Mouse (Mus musculus): ENCODE results near the gene Sfxn2. TPM values are rescaled to one million over a fixed set of nuclear protein-coding genes. Genes with fewer than 3 reads are reported as not detected.
"Not testable (repeated sequence)": the region's sequence is repeated elsewhere in the genome, so short reads cannot be mapped to it uniquely, and the experiment has no call there.

The Sfxn2 gene
- polyA plus RNA-seq, 1 experiment from 2014 or later: 8.4 TPM

DNA sequence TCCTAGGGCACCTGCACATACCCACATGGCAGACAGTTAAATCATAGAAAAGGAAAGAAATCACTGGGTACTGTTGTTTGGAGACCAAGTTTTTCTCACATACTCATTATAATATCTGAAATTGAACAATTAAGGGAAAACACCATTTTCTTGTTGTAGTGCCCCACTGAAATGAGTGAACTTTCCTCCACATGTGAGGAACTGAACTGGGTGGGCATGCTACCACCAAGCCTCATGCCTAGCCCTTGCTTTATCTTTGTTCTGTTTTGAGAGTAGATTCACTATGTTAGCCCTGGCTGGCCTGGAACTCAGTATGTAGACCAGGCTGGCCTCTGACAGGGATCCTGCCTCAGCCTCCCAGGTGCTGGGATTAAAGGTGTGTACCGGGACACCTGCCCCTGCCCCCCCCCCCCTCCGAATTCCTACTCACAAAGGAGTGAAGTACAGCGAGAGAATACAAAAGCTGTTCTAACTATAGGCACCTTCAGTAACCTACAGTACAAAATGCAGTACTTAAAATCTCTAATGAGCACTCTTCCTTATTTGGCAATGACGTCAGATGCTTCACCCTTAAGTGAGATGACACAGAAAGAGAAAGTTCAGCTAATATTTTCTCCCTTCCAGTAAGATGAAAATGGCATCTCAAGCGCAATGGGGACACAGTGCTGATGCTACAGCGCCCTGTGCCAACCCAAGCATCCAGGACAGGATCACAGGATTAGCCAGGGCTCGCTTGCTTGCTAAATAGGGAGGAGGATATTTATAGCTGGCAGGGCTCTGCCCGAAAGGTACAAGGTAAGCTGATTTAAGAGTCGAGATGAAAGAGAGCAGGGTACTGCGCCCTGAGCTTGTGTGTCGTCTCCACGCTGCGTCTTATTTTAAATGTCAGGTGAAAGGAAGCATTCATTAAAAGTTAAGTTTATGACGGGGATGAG, 10.3 kb upstream of the Sfxn2 start:
- H3K4me3 ChIP-seq (replicated peaks; ENCODE audit: low read length): no peak overlapping the region
- H3K9me3 ChIP-seq (ENCODE audit: control insufficient read depth, low read length): no peaks in the 10 kb centered on the region
- H3K9ac ChIP-seq: no peak overlapping the region
- ATAC-seq (ENCODE audit: low FRiP score) (no peak), DNase-seq (ENCODE audit: low spot score) (no peak)
- no peaks in the 10 kb centered on the region for H3K4me1 ChIP-seq (replicated peaks; ENCODE audit: control insufficient read depth, insufficient read depth, low read length)
- no peaks in the 10 kb centered on the region for H3K27me3 ChIP-seq (ENCODE audit: control insufficient read depth, insufficient read depth, low read length)
- WGBS: 91% methylated on average over 14 of the region's 14 CpGs
- H3K4me2 ChIP-seq (replicated peaks): no peak overlapping the region
- peaks cover 18% of the 10 kb centered on the region; the same call in 1 of the 2 replicates for H3K36me3 ChIP-seq (replicated peaks; ENCODE audit: control insufficient read depth, insufficient read depth)
- H3K27ac ChIP-seq: no peak overlapping the region

DNA sequence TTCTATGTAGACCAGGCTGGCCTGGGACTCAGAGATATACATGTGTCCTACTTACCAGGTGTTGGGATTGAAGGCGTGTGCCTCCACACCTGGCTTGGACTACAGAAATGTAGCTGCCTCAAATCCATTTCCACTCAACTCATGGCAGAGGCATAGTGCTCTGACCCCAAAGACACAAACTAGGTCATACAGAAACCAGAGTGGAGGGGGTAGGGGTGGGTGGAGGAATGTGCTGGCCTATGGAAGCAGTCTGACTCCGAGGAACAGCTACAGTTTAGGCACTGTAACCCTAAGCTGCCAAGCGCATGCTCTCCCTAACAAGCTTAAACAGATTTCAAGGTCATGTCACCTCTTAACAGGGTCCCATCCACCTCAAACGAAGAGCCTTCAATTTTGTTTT, 9.6 kb upstream of the Sfxn2 start:
- peaks cover 11% of the 10 kb centered on the region; the same call in 1 of the 2 replicates for H3K36me3 ChIP-seq (replicated peaks; ENCODE audit: control insufficient read depth, insufficient read depth)
- WGBS: 92% methylated on average over 4 of the region's 4 CpGs
- ATAC-seq (ENCODE audit: low FRiP score): no peak

DNA sequence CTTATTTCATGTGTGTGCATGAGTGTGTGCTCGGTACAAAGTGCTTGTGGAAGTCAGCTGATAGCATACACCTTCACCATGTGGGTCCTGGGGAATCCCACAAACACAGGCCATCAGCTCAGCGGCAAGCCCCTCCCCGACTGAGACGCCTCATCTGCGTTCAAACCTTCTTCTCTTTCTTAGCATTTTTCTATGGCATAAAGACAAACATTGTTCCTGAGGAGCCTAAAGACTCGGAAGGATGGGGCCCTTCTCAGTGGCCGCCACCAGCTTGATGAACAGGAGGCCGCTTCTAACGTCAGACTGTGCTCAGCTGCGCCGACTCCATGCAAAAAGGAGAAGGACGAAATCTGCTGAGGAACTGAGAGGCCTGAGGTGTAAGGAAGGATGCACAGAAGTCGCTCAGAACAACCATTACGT, 9.1 kb upstream of the Sfxn2 start:
- 0 out of 2 replicates have a peak, but pooled peaks cover 6% of the 10 kb centered on the region for H3K36me3 ChIP-seq (replicated peaks; ENCODE audit: control insufficient read depth, insufficient read depth)
- no peak overlapping the region for H3K4me2 ChIP-seq (replicated peaks)
- no peak overlapping the region for H3K9ac ChIP-seq
- ATAC-seq (ENCODE audit: low FRiP score): no peak
- no peak overlapping the region for H3K27ac ChIP-seq
- WGBS: 69% methylated on average over 14 of the region's 14 CpGs
- no peak overlapping the region for H3K4me3 ChIP-seq (replicated peaks; ENCODE audit: low read length)
- no peaks in the 10 kb centered on the region for H3K4me1 ChIP-seq (replicated peaks; ENCODE audit: control insufficient read depth, insufficient read depth, low read length)
- no peaks in the 10 kb centered on the region for H3K9me3 ChIP-seq (ENCODE audit: control insufficient read depth, low read length)
- no peak for DNase-seq (ENCODE audit: low spot score)
- H3K27me3 ChIP-seq (ENCODE audit: control insufficient read depth, insufficient read depth, low read length): no peaks in the 10 kb centered on the region

More for the DNA sequence above, 9.6 kb upstream of the Sfxn2 start:
- Histone ChIP-seq H3K27ac (no peak overlapping the region), H3K4me1 (replicated peaks; ENCODE audit: control insufficient read depth, insufficient read depth, low read length) (no peaks in the 10 kb centered on the region), H3K9me3 (ENCODE audit: control insufficient read depth, low read length) (no peaks in the 10 kb centered on the region), H3K4me3 (replicated peaks; ENCODE audit: low read length) (no peak overlapping the region), H3K9ac (no peak overlapping the region), H3K27me3 (ENCODE audit: control insufficient read depth, insufficient read depth, low read length) (no peaks in the 10 kb centered on the region), H3K4me2 (replicated peaks) (no peak overlapping the region)
- no peak for DNase-seq (ENCODE audit: low spot score)

DNA sequence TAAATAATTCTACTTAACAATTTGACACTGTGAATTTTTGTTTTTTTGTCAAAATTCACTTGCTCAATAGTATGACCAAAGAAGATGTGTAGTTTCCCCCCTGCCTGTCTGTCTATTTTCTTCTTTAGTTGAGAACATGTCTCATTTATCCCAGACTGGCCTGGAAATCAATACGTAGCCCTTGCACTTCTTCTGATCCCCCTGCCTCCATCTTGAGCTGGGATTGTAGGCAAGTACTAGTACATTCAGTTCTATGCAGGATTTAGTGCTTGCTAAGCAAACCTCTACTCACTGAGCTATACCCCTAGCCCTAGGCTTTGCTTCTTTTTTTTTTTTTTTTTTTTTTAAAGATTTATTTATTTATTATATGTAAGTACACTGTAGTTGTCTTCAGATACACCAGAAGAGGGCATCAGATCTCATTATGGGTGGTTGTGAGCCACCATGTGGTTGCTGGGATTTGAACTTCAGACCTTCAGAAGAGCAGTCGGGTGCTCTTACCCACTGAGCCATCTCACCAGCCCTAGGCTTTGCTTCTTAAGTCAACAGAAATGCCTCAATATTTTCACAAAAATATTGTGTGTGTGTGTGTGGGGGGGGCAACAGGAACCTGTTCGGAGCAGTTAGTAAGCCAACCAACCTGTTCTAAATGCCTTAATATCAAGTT, 1.8 kb upstream of the Sfxn2 start:
- 0 out of 2 replicates have a peak overlapping the region, but pooled peaks have one; percentile 82 for H3K27ac ChIP-seq
- H3K4me2 ChIP-seq (replicated peaks): peak overlapping the region; percentile 87
- not testable (repeated sequence) for DNase-seq (ENCODE audit: low spot score); ATAC-seq (ENCODE audit: low FRiP score); H3K36me3 ChIP-seq (replicated peaks; ENCODE audit: control insufficient read depth, insufficient read depth); H3K9me3 ChIP-seq (ENCODE audit: control insufficient read depth, low read length); H3K27me3 ChIP-seq (ENCODE audit: control insufficient read depth, insufficient read depth, low read length)
- peak overlapping the region; percentile 78 for H3K9ac ChIP-seq
- H3K4me3 ChIP-seq (replicated peaks; ENCODE audit: low read length): peak overlapping the region; percentile 74
- H3K4me1 ChIP-seq (replicated peaks; ENCODE audit: control insufficient read depth, insufficient read depth, low read length): peaks cover 18% of the 10 kb centered on the region; the same call in 1 of the 2 replicates
- WGBS: 75% methylated on average over 3 of the region's 3 CpGs

DNA sequence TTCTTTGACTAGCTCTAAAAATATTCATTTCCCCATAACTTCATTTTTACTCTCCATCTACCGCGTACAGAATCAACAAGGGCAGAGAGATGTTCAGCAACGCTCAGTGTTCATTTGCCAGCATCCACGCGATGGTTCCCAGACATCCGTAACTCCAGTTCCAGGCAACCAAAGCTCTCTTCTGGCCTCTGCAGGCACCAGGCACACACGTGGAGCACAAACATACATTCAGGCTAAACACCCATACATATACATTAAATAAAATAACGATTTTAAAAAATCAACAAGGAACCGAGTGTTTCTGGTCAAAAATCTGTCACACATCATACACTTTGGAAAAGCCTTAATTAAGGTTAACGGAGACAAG, 1.3 kb upstream of the Sfxn2 start:
- peak overlapping the region; percentile 87 for H3K4me2 ChIP-seq (replicated peaks)
- peak overlapping the region; percentile 78 for H3K9ac ChIP-seq
- peak overlapping the region; percentile 74 for H3K4me3 ChIP-seq (replicated peaks; ENCODE audit: low read length)
- no peaks in the 10 kb centered on the region for H3K27me3 ChIP-seq (ENCODE audit: control insufficient read depth, insufficient read depth, low read length)
- H3K27ac ChIP-seq: peak overlapping the region; percentile 82; the same call in 1 of the 2 replicates
- H3K4me1 ChIP-seq (replicated peaks; ENCODE audit: control insufficient read depth, insufficient read depth, low read length): peaks cover 18% of the 10 kb centered on the region; the same call in 1 of the 2 replicates
- ATAC-seq (ENCODE audit: low FRiP score) (no peak), DNase-seq (ENCODE audit: low spot score) (peak; percentile 37)
- no peaks in the 10 kb centered on the region for H3K9me3 ChIP-seq (ENCODE audit: control insufficient read depth, low read length)
- H3K36me3 ChIP-seq (replicated peaks; ENCODE audit: control insufficient read depth, insufficient read depth): 0 out of 2 replicates have a peak, but pooled peaks cover 3% of the 10 kb centered on the region
- 11% methylated on average over 10 of the region's 10 CpGs for WGBS

DNA sequence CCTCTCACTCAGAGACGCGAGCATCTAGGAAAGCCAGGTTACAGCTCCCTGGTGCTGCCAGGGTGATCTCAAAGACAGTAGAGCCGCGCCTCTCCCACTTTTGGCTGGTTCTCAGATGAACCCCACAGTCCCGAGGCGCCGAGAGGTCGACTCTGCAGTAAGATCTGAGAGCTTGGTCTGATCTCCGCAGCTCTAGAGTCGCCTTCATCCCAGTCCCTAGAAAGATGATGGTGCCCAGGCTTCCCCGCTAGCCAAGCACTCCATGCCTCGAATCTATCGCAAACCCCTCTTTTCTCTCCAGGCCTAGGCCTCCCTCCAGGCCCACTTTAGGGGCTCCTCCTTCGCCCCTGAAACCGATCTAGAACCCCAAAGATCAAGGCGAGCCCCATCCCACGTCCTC, 617 bp upstream of the Sfxn2 start:
- peak overlapping the region; percentile 87 for H3K4me2 ChIP-seq (replicated peaks)
- WGBS: under 1% methylated on average over 17 of the region's 17 CpGs
- H3K27ac ChIP-seq: peak overlapping the region; percentile 82
- H3K4me3 ChIP-seq (replicated peaks; ENCODE audit: low read length): peak overlapping the region; percentile 74
- no peaks in the 10 kb centered on the region for H3K9me3 ChIP-seq (ENCODE audit: control insufficient read depth, low read length)
- DNase-seq (ENCODE audit: low spot score) (no peak), ATAC-seq (ENCODE audit: low FRiP score) (0 out of 2 replicates have a peak, but pooled peaks have one; percentile 16)
- H3K27me3 ChIP-seq (ENCODE audit: control insufficient read depth, insufficient read depth, low read length): no peaks in the 10 kb centered on the region
- H3K36me3 ChIP-seq (replicated peaks; ENCODE audit: control insufficient read depth, insufficient read depth): 0 out of 2 replicates have a peak, but pooled peaks cover 2% of the 10 kb centered on the region
- H3K4me1 ChIP-seq (replicated peaks; ENCODE audit: control insufficient read depth, insufficient read depth, low read length): peaks cover 18% of the 10 kb centered on the region; the same call in 1 of the 2 replicates
- peak overlapping the region; percentile 78 for H3K9ac ChIP-seq

DNA sequence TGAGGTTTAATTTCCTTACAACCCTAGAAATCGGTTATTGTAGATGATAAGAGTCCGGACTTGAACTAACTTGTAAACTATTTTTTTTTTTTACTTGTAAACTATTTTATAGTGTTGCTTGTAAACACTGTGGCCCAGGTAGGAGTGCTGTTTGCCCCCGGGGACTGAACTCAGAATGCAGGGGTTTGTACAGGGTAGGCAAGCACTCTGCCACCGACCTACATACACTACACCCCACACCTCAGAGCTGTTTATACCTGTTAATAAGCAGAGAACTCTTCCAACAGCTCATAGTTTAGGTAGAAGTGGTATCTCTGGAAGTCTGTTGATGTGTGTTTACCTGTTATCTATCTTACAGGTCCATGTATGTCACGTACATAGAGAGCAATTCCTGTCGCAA, 825 bp downstream of the Sfxn2 start:
- no peak overlapping the region for H3K27ac ChIP-seq
- DNase-seq (ENCODE audit: low spot score) (no peak), ATAC-seq (ENCODE audit: low FRiP score) (no peak)
- peaks cover 18% of the 10 kb centered on the region; the same call in 1 of the 2 replicates for H3K4me1 ChIP-seq (replicated peaks; ENCODE audit: control insufficient read depth, insufficient read depth, low read length)
- H3K27me3 ChIP-seq (ENCODE audit: control insufficient read depth, insufficient read depth, low read length): no peaks in the 10 kb centered on the region
- H3K4me2 ChIP-seq (replicated peaks): peak overlapping the region; percentile 68
- no peaks in the 10 kb centered on the region for H3K9me3 ChIP-seq (ENCODE audit: control insufficient read depth, low read length)
- no peaks in the 10 kb centered on the region for H3K36me3 ChIP-seq (replicated peaks; ENCODE audit: control insufficient read depth, insufficient read depth)
- 54% methylated on average over 6 of the region's 6 CpGs for WGBS
- peak overlapping the region; percentile 74 for H3K4me3 ChIP-seq (replicated peaks; ENCODE audit: low read length)
- peak overlapping the region; percentile 59; the same call in 1 of the 2 replicates for H3K9ac ChIP-seq

DNA sequence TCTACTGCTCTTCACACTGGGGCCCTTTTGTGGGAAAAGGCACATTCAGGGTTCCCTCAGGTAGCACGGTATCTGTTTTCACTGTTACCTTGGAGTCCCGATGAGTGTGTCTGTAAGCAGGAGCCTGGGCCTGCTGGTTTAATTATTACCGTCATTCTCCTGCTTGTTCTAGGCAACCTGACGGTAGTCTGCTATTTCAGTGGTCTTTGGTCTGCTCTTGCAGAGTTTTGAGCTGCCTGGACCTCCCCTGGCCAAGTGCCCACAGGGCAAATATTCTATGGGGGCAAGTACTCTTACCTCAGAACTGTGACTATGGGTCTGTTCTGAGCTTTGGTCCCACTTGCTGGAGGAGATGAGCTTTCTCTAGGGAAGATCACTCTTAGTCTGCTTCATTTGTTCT, 2.0 kb downstream of the Sfxn2 start:
- no peak overlapping the region for H3K9ac ChIP-seq
- no peaks in the 10 kb centered on the region for H3K9me3 ChIP-seq (ENCODE audit: control insufficient read depth, low read length)
- 57% methylated on average over 4 of the region's 4 CpGs for WGBS
- no peaks in the 10 kb centered on the region for H3K36me3 ChIP-seq (replicated peaks; ENCODE audit: control insufficient read depth, insufficient read depth)
- H3K27me3 ChIP-seq (ENCODE audit: control insufficient read depth, insufficient read depth, low read length): no peaks in the 10 kb centered on the region
- no peak overlapping the region for H3K27ac ChIP-seq
- peaks cover 18% of the 10 kb centered on the region; the same call in 1 of the 2 replicates for H3K4me1 ChIP-seq (replicated peaks; ENCODE audit: control insufficient read depth, insufficient read depth, low read length)
- ATAC-seq (ENCODE audit: low FRiP score) (no peak), DNase-seq (ENCODE audit: low spot score) (no peak)
- H3K4me3 ChIP-seq (replicated peaks; ENCODE audit: low read length): no peak overlapping the region
- 0 out of 2 replicates have a peak overlapping the region, but pooled peaks have one; percentile 9 for H3K4me2 ChIP-seq (replicated peaks)

Measured in hindbrain, embryonic 14.5 days (tissue).